Mouse (Mus musculus): ENCODE results near the gene Dnaaf2. TPM values are rescaled to one million over a fixed set of nuclear protein-coding genes. Genes with fewer than 3 reads are reported as not detected.
A peak's percentile ranks its signal among the peaks of the same experiment; 100 is the strongest.
"Not testable (repeated sequence)": the region's sequence is repeated elsewhere in the genome, so short reads cannot be mapped to it uniquely, and the experiment has no call there.

The Dnaaf2 gene
- total RNA-seq, 4 experiments from 2014 or later: 1.3 to 1.7 (median 1.5) TPM

- DNase-seq (ENCODE audit: low spot score in 2 of 2): not testable (repeated sequence)
These were observed 31.2 kb downstream of the Dnaaf2 start for GRCm38 (mm10) chr12:69166861-69167581.

- no peak for DNase-seq (ENCODE audit: low spot score in 2 of 2)
These were observed 33.3 kb downstream of the Dnaaf2 start for GRCm38 (mm10) chr12:69164904-69165303.

- not testable (repeated sequence) for DNase-seq (ENCODE audit: low spot score in 2 of 2)
These were observed 34.6 kb downstream of the Dnaaf2 start for GRCm38 (mm10) chr12:69163586-69163985.

- DNase-seq (ENCODE audit: low spot score in 2 of 2): not testable (repeated sequence)
These were observed 37.6 kb downstream of the Dnaaf2 start for GRCm38 (mm10) chr12:69160677-69161076.

- no peak for DNase-seq (ENCODE audit: low spot score in 2 of 2)
These were observed 38.7 kb downstream of the Dnaaf2 start for GRCm38 (mm10) chr12:69159578-69159940.

GRCm38 (mm10) chr12:69158765-69159577 lies 39.3 kb downstream of the Dnaaf2 start, which contains the start of gene Rps29:
Gene Rps29 (minus strand): TSS chr12:69159186.
- DNase-seq (ENCODE audit: low spot score in 2 of 2): peak; percentile 97 to 99

DNA sequence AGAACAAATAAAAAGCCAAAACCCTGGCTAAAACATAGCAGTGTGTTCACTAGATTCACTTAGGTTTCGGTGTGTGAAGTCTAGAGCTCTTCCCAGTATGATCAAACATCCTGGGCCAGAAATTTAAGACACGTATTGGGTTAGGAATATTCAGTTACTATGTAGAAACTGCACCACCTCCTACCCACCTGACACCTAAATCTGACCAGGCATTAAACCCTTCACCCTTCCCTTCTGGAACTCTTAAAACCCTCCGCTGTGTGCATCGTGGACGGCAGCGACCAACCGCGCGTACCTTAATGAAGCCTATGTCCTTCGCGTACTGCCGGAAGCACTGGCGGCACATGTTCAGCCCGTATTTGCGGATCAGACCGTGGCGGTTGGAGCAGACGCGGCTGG lies 39.9 kb downstream of the Dnaaf2 start:
- DNase-seq (ENCODE audit: low spot score in 2 of 2): no peak

DNA sequence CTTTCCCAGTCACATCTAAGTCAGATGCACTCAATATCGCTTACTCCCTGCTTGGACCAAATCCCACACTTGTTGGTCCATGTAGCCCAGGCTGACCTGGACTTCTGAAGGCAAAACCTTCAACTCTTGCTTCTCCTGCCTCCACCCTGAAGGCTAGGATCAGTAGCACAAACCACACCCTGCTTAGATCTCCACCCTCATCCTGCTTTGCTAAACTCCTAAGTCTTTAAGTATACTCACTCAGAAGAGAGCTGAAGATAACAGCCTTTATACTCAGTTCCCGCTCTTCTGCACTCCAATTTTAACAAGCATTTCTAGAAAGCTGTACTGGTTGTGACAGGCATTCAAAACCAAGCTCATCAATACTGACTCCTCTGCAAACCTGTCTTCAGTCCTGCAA lies 41.1 kb downstream of the Dnaaf2 start:
- DNase-seq (ENCODE audit: low spot score in 2 of 2): no peak

DNA sequence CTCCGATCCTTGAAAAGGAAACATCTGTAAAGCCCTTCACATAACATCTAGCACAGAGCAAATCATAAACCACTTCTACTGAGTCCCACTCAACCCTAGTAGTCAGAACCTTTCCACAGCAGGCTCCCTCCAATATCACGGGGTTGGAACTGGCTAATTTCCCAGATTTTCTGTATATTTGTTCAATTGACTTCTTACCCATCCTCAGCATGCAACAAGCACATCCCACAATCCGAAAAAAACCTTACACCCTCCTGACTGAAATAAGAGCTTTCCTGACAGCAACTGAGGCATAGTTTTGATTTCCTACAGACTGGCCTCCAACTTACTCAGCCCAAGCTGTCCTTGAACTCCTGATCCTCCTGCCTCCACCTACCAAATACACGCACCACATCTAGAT lies 41.8 kb downstream of the Dnaaf2 start:
- no peak for DNase-seq (ENCODE audit: low spot score in 2 of 2)

GRCm38 (mm10) chr12:69155923-69156322 lies 42.3 kb downstream of the Dnaaf2 start:
- DNase-seq (ENCODE audit: low spot score in 2 of 2): no peak

DNA sequence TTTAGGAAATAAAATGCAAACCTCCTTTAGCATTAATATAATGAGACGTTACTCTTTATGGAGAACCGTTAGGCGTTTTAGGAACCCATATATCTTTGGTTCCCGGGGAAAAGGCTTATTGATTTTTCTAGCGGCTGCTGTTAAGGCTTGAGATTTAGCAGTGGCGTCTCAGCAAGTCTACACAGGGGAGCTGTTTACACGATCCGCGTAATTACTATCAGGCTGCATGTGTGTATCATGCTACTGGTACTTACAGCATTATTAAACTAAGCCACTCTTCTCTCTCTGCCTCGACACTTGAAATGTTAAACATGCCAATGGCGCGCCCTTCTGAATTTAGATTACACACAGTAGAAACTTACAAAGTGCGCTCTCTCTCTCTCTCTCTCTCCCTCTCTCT lies 48.2 kb downstream of the Dnaaf2 start:
- DNase-seq (ENCODE audit: low spot score in 2 of 2): no peak

DNA sequence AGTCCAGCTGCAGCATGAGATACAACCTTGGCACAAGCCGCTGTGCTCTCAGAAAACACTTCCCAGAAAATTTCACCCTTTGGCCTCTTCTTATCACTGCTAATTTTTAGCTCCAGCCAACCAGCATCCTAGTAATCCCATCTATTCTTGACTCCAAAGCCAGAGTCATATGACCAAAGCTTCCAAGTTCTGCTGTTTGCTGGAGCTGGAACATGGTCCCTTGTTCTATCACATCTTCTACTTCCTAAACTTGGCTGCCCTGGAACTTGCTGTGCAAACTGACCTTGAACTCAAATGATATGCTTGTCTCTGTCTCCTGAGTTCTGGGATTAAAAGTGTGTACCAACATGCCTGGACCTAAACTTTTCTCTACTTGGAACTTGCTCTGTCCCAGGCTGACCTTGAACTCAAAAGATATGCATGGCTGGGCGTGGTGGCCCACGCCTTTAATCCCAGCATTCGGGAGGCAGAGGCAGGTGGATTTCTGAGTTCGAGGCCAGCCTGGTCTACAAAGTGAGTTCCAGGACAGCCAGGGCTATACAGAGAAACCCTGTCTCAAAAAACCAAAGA lies 51.0 kb downstream of the Dnaaf2 start:
- DNase-seq (ENCODE audit: low spot score in 2 of 2): no peak

GRCm38 (mm10) chr12:69143460-69143859 lies 54.8 kb downstream of the Dnaaf2 start:
- DNase-seq (ENCODE audit: low spot score in 2 of 2): no peak

DNA sequence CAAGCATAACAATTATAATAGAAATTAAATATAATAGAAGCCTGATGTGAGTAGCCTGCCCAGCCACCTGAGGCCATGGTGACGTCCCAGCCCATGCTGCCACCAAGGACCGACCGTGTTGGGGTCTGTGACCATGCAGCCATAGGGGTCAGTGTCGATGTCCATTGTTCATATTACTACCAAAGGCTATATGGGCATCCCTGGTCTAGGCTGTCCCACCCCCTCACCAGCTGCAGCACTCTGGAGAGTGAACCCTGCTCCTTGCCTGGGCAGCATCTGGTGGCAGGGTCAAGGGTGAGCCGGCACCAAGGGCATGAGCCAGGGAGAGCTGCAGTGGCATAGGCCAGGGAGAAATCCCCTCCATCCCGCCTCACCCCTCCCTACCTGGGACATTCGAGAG lies 58.4 kb downstream of the Dnaaf2 start:
- DNase-seq (ENCODE audit: low spot score in 2 of 2): no peak

DNA sequence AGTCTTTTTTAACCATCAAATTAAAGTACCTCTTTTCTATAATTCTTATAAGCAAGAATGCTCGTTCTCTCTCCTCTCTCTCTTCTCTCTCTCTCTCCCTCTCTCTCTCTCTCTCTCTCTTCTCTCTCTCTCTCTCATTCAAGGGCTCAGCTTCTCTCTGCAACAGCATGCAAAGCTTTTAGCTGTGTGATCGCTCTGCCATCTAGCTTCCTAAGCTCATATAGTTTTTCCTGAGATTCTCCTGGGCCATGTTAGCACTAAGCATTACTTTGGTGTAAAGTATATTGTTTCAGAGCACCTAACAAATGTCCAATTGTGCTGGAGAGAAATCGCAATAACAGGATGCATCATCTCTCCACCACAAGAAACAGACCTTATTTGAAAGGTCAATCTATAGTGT lies 59.0 kb downstream of the Dnaaf2 start:
- no peak for DNase-seq (ENCODE audit: low spot score in 2 of 2)

Small RNA genes lying within 50 kb of the gene (microRNA-seq; reads per million reads assigned to microRNA genes)
- gene Gm47287 (0 reads per million in 2 experiments), gene Gm47295 (3.4 to 7.1 reads per million in 2 experiments)

Other genes starting within 250 kb of the Dnaaf2 start
- gene Rps29, start 39.2 kb downstream of the Dnaaf2 start, total RNA-seq (2022): 1,000 to 10,000 TPM; 1,202 to 1,440 (median 1,306) TPM
- not detected for gene Lrr1, start 29.6 kb downstream of the Dnaaf2 start, total RNA-seq (2022)
- 100 to 1,000 TPM; 175 to 204 (median 181) TPM for gene Rpl36al, start 14.3 kb downstream of the Dnaaf2 start, total RNA-seq (2022)
- gene Mgat2, start 14.3 kb downstream of the Dnaaf2 start, total RNA-seq (2022): 10 to 100 TPM; 27.6 to 29.7 (median 28.7) TPM
- gene Gm49383, start 1.3 kb downstream of the Dnaaf2 start, total RNA-seq (2022): 1 to 10 TPM; 4.7 to 5.8 (median 5.3) TPM
- 1 to 10 TPM; 2.9 to 5.0 (median 4.1) TPM for gene Gm49384, start 5.8 kb upstream of the Dnaaf2 start, total RNA-seq (2022)
- gene Pole2, start 29.8 kb upstream of the Dnaaf2 start, total RNA-seq (2022): under 1 TPM; 0.18 to 0.63 (median 0.32) TPM
- gene Klhdc1, start 42.7 kb upstream of the Dnaaf2 start, total RNA-seq (2022): 10 to 100 TPM; 21.8 to 23.6 (median 22.9) TPM
- gene Klhdc2, start 98.3 kb upstream of the Dnaaf2 start, total RNA-seq (2022): 100 to 1,000 TPM; 126 to 141 (median 133) TPM
- 10 to 100 TPM; 43.7 to 46.5 (median 45.8) TPM for gene Nemf, start 158.7 kb upstream of the Dnaaf2 start, total RNA-seq (2022)
- gene Arf6, start 173.7 kb upstream of the Dnaaf2 start, total RNA-seq (2022): 10 to 100 TPM; 53.1 to 59.5 (median 56.7) TPM
- 1 to 10 TPM in 1 of 4 experiments, under 1 TPM in 1, not detected in 2; 0.87 to 1.6 TPM for gene Gm9887, start 174.0 kb upstream of the Dnaaf2 start, total RNA-seq (2022)

Measured in left cerebral cortex, adult 8-10 months (tissue).